Comparison of ENCODE assay signal across 13 mouse cellular contexts in the genomic region with DNA sequence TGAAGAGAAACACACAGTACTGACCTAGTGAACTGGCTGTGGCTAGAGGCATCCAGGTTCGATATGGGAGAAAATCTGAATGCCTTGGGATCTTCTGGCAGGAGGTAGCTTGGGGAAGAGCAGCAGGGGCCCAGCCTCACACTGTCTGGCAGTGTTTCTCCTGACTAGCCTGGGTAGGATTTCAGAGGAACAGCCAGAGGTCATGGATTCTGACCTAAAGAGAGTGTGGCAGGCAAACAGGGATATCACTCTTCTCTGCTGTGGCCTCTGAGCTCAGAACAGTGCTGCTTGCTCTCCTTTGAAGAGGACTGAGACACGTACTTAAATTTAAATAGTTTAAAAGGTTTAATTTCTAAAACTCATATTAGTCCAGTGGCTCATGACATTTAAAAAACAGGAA. TPM values are rescaled to one million over a fixed set of nuclear protein-coding genes. Genes with fewer than 3 reads are reported as not detected.
A peak's percentile ranks its signal among the peaks of the same experiment; 100 is the strongest.
DNase-seq lines count a peak whose midpoint lies in the region; ATAC-seq and TF ChIP-seq lines count a peak whose summit lies in the region.
"Had no signal": no experiment of that assay in that cellular context is flagged by ENCODE, and none has a peak within 500 bp of the region (broad histone marks: within the 10 kb centered on the region; RNA-seq: fewer than 3 reads in every experiment).

No protein-coding gene starts in this region.

- H3K4me2 ChIP-seq in kidney, postnatal 0 days (ENCODE audit: low read length): no peak overlapping the region
- peak overlapping the region; percentile 38; the same call in 1 of the 2 replicates for H3K4me2 ChIP-seq in heart, embryonic 14.5 days (ENCODE audit: low read length)
- H3K4me2 ChIP-seq: limb, embryonic 15.5 days had no signal

- no peak for TF ChIP-seq CTCF in kidney, postnatal 0 days (IDR thresholded peaks at IDR 0.05; ENCODE audit: low read depth)

- 22% methylated on average over 2 of the region's 2 CpGs for WGBS in kidney, postnatal 0 days
- WGBS in heart, embryonic 14.5 days: 22% methylated on average over 2 of the region's 2 CpGs

- peak; percentile 46; the same call in 1 of the 2 replicates for ATAC-seq in kidney, postnatal 0 days (replicated peaks; ENCODE audit: low FRiP score, low read depth)
- no peak for ATAC-seq in heart, embryonic 14.5 days (ENCODE audit: insufficient number of reproducible peaks, insufficient read depth, low FRiP score, low read depth)

- H3K36me3 ChIP-seq in kidney, postnatal 0 days (ENCODE audit: insufficient read depth, low read length): no peaks in the 10 kb centered on the region
- peaks cover 34% of the 10 kb centered on the region for H3K36me3 ChIP-seq in heart, embryonic 14.5 days (ENCODE audit: control insufficient read depth, insufficient read depth, low read length)

- H3K9ac ChIP-seq in kidney, postnatal 0 days (ENCODE audit: low read depth, low read length): no peak overlapping the region
- peak overlapping the region; percentile 34; the same call in 1 of the 2 replicates for H3K9ac ChIP-seq in heart, embryonic 14.5 days (ENCODE audit: low read length)
- H3K9ac ChIP-seq: limb, embryonic 15.5 days had no signal

- H3K4me1 ChIP-seq in kidney, postnatal 0 days (replicated peaks; ENCODE audit: insufficient read depth, low read length): no peaks in the 10 kb centered on the region
- H3K4me1 ChIP-seq in heart, embryonic 14.5 days (ENCODE audit: control insufficient read depth in 2 of 2, insufficient read depth in 2 of 2, low read length in 2 of 2): peaks cover 19 to 66% of the 10 kb centered on the region in 2 experiments

- H3K9me3 ChIP-seq in kidney, postnatal 0 days (replicated peaks; ENCODE audit: low read length): no peaks in the 10 kb centered on the region
- no peaks in the 10 kb centered on the region for H3K9me3 ChIP-seq in heart, embryonic 14.5 days (ENCODE audit: control insufficient read depth, low read length)
- H3K9me3 ChIP-seq: limb, embryonic 15.5 days had no signal

- no peaks in the 10 kb centered on the region for H3K27me3 ChIP-seq in kidney, postnatal 0 days (ENCODE audit: insufficient read depth, low read length)
- no peaks in the 10 kb centered on the region for H3K27me3 ChIP-seq in heart, embryonic 14.5 days (ENCODE audit: control insufficient read depth, insufficient read depth, low read length)
- H3K27me3 ChIP-seq: limb, embryonic 15.5 days had no signal

- no peak overlapping the region for H3K27ac ChIP-seq in kidney, postnatal 0 days
- peak overlapping the region; percentile 41 to 64; a peak in 2 of 4 replicates for H3K27ac ChIP-seq in heart, embryonic 14.5 days (replicated peaks in 1 of 2; ENCODE audit: control insufficient read depth in 1 of 2, insufficient read depth in 1 of 2, low read depth in 2 of 2, low read length in 2 of 2)
- H3K27ac ChIP-seq: limb, embryonic 15.5 days had no signal

- no peak overlapping the region for H3K4me3 ChIP-seq in kidney, postnatal 0 days (replicated peaks; ENCODE audit: low read depth, low read length)
- H3K4me3 ChIP-seq in heart, embryonic 14.5 days (ENCODE audit: control insufficient read depth in 1 of 2, insufficient read depth in 1 of 2, low read depth in 1 of 2, low read length in 2 of 2): no peak overlapping the region
- H3K4me3 ChIP-seq: limb, embryonic 15.5 days had no signal

- peak; percentile 8 for DNase-seq in adrenal gland, adult 2 months
- no peak for DNase-seq in adrenal gland, adult 8-10 months
- DNase-seq in kidney, postnatal 0 days (ENCODE audit: low spot score): peak; percentile 64
- no peak for DNase-seq in kidney, postnatal 25 days
- peak; percentile 55 for DNase-seq in lung, postnatal 14 days
- DNase-seq in layer of hippocampus, adult 9-10 months (ENCODE audit: low spot score): no peak
- no peak for DNase-seq in T-cell, adult 2 months (ENCODE audit: low spot score)
- DNase-seq: adrenal gland, postnatal 36 days; kidney, adult 2 months; layer of hippocampus, postnatal 36 days; right cerebral cortex, adult 18-20 months had no signal

RNA-seq across cellular contexts. Expression of gene Ednra, which starts 7.2 kb away (rescaled TPM):
- 10 to 100 TPM; 20.0 to 22.3 TPM for total RNA-seq in adrenal gland, adult 2 months (2021)
- 5.8 and 7.3 TPM in 2 replicates for polyA plus RNA-seq in adrenal gland, adult 2 months (2012; rRNA removed)
- 10 to 100 TPM; 22.5 to 31.6 (median 27.9) TPM for total RNA-seq in adrenal gland, adult 8-10 months (2022)
- polyA plus RNA-seq in kidney, postnatal 0 days (2015; fragmentation: Nextera tagmentation; extraction: Ambion mirVana): 24.1 and 24.5 TPM in 2 replicates
- polyA plus RNA-seq in heart, embryonic 14.5 days (2014; fragmentation: Nextera tagmentation; extraction: Ambion mirVana): 47.3 and 49.0 TPM in 2 replicates

Comparison
In these comparisons a context has a peak if more than half of its experiments do, and no peak if none do; other contexts are left out.
1. DNase-seq: peak in adrenal gland, adult 2 months (single experiment), kidney, postnatal 0 days (single experiment) and lung, postnatal 14 days (single experiment); none in adrenal gland, adult 8-10 months (single experiment), kidney, postnatal 25 days (0 of 2), layer of hippocampus, adult 9-10 months (single experiment) and T-cell, adult 2 months (single experiment).